Mouse (Mus musculus) neural tube, embryonic 12.5 days (tissue): ENCODE results near the gene Rabepk. TPM values are rescaled to one million over a fixed set of nuclear protein-coding genes. Genes with fewer than 3 reads are reported as not detected.
"Not testable (repeated sequence)": the region's sequence is repeated elsewhere in the genome, so short reads cannot be mapped to it uniquely, and the experiment has no call there.

ENCODE experiments used
- ATAC-seq: fragments of 200-750 bp; cut with Nextera tagmentation; 2 replicates; pipeline ENCODE4 v1.8.0; 2017; ENCODE audit warnings: low read depth, mild to moderate bottlenecking, moderate TSS enrichment, moderate library complexity; ENCODE audit not compliant: low FRiP score
- H3K27ac ChIP-seq: fragments of 300-500 bp; sonication (generic); 2 replicates; pipeline ENCODE4 v1.5.1; 2016
- H3K27me3 ChIP-seq: fragments of 300-500 bp; sonication (generic); replicated peaks from 2 replicates; pipeline ENCODE4 v1.6.1; 2016; ENCODE audit warnings: mild to moderate bottlenecking
- H3K36me3 ChIP-seq: fragments of 300-500 bp; sonication (generic); 2 replicates; pipeline ENCODE4 v1.6.1; 2016; ENCODE audit warnings: mild to moderate bottlenecking
- H3K4me1 ChIP-seq: fragments of 300-500 bp; sonication (generic); 2 replicates; pipeline ENCODE4 v1.6.1; 2016
- H3K4me2 ChIP-seq: fragments of 300-500 bp; sonication (generic); replicated peaks from 2 replicates; pipeline ENCODE4 v1.6.1; 2016; ENCODE audit warnings: mild to moderate bottlenecking
- H3K4me3 ChIP-seq: fragments of 300-500 bp; sonication (generic); 2 replicates; pipeline ENCODE4 v1.5.1; 2016
- H3K9ac ChIP-seq: fragments of 300-500 bp; sonication (generic); 2 replicates; pipeline ENCODE4 v1.6.1; 2016; ENCODE audit warnings: mild to moderate bottlenecking
- H3K9me3 ChIP-seq: fragments of 300-500 bp; sonication (generic); 2 replicates; pipeline ENCODE4 v1.6.1; 2016; ENCODE audit warnings: mild to moderate bottlenecking
- WGBS: fragments of 180-500 bp; shearing (Covaris S2); methylation state at CpG from one replicate; pipeline ENCODE4 v1.1.7; 2016; 5-methylcytosine and 5-hydroxymethylcytosine counted together
- polyA plus RNA-seq: library from polyadenylated mRNA; unstranded; fragments of >200 nt; fragmentation: Nextera tagmentation; extraction: Ambion mirVana; gene quantifications from 2 replicates; pipeline ENCODE4 v1.2.1, GENCODE M21; 2016

The Rabepk gene
- polyA plus RNA-seq, 1 experiment from 2014 or later: 20.4 TPM

- H3K9ac ChIP-seq: peak overlapping the region; percentile 72
- not testable (repeated sequence) for H3K9me3 ChIP-seq, H3K27me3 ChIP-seq, H3K36me3 ChIP-seq
- peak overlapping the region; percentile 83 for H3K27ac ChIP-seq
- H3K4me3 ChIP-seq: peak overlapping the region; percentile 63
- ATAC-seq: peak; percentile 67
- WGBS: under 1% methylated on average over 31 of the region's 32 CpGs
- H3K4me2 ChIP-seq: peak overlapping the region; percentile 79
- H3K4me1 ChIP-seq: peaks cover 15% of the 10 kb centered on the region
These were observed 3.0 kb upstream of the Rabepk start for GRCm38 (mm10) chr2:34802565-34803245.

DNA sequence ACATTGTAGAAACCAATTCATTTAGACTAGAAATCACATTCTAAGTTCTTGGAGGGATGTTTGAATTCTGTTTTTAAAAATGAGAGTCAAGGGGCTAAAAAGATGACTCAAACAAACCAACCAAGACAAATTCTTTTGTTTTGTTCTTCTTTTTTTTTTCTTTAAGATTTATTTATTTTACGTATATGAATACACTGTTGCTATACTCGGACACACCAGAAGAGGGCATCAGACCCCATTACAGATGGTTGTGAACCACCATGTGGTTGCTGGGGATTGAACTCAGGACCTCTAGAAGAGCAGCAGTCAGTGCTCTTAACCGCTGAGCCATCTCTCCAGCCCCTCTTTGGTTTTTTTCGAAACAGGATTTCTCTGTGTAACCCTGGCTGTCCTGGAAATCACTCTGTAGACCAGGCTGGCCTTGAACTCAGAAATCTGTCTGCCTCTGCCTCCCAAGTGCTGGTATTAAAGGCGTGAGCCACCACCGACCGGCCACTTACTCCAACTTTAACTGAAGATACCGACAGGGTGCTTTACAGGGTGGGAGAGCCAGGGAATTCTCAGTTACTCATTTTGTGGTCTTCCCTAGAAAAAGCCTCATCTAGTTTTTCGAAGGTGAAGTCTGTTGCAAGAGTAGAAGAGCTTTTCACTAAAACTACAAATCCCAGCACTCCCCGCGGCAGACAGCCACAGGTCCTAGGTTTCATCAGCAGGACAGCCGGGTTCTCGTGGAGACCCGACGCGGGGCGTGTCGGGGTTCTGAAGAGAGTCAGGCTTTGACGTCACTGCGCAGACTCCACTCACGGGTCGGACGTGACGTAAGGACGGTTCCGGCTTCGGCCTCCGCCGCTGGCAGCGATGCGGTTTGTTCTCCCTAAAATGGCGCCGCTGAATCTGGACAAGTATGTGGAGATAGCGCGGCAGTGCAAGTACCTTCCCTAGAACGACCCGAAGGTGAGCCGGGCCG is 2.1 kb upstream of the Rabepk start:
- ATAC-seq: peak; percentile 96

DNA sequence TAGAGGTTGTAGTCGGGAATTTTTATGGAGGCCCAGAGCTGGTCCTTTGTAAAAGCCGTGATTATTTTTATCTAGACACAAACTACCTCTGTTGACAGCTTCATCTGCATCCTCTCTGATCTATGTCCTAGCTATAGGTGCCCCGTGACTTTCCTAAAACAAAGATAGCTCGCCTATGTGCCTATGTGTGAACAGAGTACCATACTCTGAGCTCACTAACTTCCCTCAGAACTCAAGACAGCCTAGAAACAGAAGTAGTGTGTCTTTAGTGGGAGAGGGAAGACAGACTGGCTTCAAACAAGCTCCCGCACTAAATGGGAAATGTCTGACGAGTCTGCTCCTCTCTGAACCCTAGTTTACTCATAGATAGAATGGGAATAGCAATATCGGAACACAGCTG is 659 bp upstream of the Rabepk start:
- no peak for ATAC-seq
- 80% methylated on average over 7 of the region's 7 CpGs for WGBS
- H3K27ac ChIP-seq: no peak overlapping the region
- H3K9ac ChIP-seq: no peak overlapping the region
- no peaks in the 10 kb centered on the region for H3K36me3 ChIP-seq
- H3K4me3 ChIP-seq: no peak overlapping the region
- peaks cover 15% of the 10 kb centered on the region for H3K4me1 ChIP-seq
- H3K4me2 ChIP-seq: peak overlapping the region; percentile 85; the same call in 1 of the 2 replicates
- no peaks in the 10 kb centered on the region for H3K9me3 ChIP-seq
- H3K27me3 ChIP-seq: no peaks in the 10 kb centered on the region

More for the DNA sequence above, 2.1 kb upstream of the Rabepk start:
- peak overlapping the region; percentile 40 for H3K4me2 ChIP-seq
- peaks cover under 1% of the 10 kb centered on the region; the same call in 1 of the 2 replicates for H3K36me3 ChIP-seq
- peak overlapping the region; percentile 63 for H3K4me3 ChIP-seq
- no peaks in the 10 kb centered on the region for H3K27me3 ChIP-seq
- H3K9me3 ChIP-seq: no peaks in the 10 kb centered on the region
- H3K4me1 ChIP-seq: peaks cover 15% of the 10 kb centered on the region
- WGBS: 5% methylated on average over 39 of the region's 39 CpGs
- H3K9ac ChIP-seq: peak overlapping the region; percentile 72
- peak overlapping the region; percentile 83 for H3K27ac ChIP-seq

DNA sequence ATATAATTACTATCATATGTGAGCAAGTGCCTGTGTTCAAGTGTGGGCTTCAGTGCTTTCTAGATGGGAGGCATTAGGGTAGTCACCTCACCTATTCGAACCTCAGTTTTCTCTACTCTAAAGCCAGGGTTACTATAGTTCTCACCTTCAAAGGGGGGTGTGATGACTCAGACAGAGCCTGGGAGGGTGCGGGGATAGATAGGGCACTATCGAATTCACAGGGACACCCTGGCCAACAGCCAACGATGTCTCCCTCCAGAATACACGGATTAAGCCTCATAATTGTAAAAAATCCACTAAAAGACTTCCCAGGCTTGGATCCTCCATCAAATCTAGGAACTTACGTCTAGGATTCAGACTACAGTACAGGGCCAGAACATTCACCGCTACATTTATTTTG is 4.3 kb downstream of the Rabepk start:
- peaks cover 12% of the 10 kb centered on the region for H3K36me3 ChIP-seq
- peaks cover 10% of the 10 kb centered on the region for H3K4me1 ChIP-seq
- ATAC-seq: no peak
- H3K4me2 ChIP-seq: no peak overlapping the region
- H3K27me3 ChIP-seq: no peaks in the 10 kb centered on the region
- no peak overlapping the region for H3K4me3 ChIP-seq
- H3K27ac ChIP-seq: no peak overlapping the region
- H3K9ac ChIP-seq: no peak overlapping the region
- WGBS: 97% methylated on average over 7 of the region's 7 CpGs
- H3K9me3 ChIP-seq: no peaks in the 10 kb centered on the region

GRCm38 (mm10) chr2:34794511-34794910 is 5.2 kb downstream of the Rabepk start:
- WGBS: 89% methylated on average over 2 of the region's 2 CpGs
- no peak overlapping the region for H3K4me2 ChIP-seq
- no peaks in the 10 kb centered on the region for H3K9me3 ChIP-seq
- no peaks in the 10 kb centered on the region for H3K27me3 ChIP-seq
- no peak overlapping the region for H3K4me3 ChIP-seq
- H3K9ac ChIP-seq: no peak overlapping the region
- no peak overlapping the region for H3K27ac ChIP-seq
- peaks cover 7% of the 10 kb centered on the region; the same call in 1 of the 2 replicates for H3K4me1 ChIP-seq
- no peak for ATAC-seq
- peaks cover 17% of the 10 kb centered on the region for H3K36me3 ChIP-seq

DNA sequence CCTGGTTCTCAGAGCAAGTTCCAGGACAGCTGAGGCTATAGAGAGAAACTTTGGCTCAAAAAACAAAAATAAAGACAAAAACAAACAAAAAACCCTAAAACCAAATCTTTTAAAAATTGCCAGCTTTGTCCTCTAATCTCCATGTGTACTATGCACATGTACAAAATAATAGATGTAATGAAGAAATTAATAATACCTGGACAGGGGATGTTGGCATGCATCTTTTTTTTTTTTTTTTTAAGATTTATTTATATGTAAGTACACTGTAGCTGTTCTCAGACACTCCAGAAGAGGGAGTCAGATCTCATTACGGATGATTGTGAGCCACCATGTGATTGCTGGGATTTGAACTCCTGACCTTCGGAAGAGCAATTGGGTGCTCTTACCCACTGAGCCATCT is 7.2 kb downstream of the Rabepk start:
- H3K4me2 ChIP-seq, H3K9ac ChIP-seq, H3K4me3 ChIP-seq, H3K27me3 ChIP-seq, H3K27ac ChIP-seq, H3K9me3 ChIP-seq, ATAC-seq, H3K4me1 ChIP-seq: not testable (repeated sequence)
- H3K36me3 ChIP-seq: peaks cover 17% of the 10 kb centered on the region
- WGBS: 95% methylated on average over 2 of the region's 2 CpGs

- Histone ChIP-seq H3K4me2 (no peak overlapping the region), H3K27me3 (no peaks in the 10 kb centered on the region), H3K4me1 (no peaks in the 10 kb centered on the region), H3K9me3 (no peaks in the 10 kb centered on the region), H3K36me3 (peaks cover 27% of the 10 kb centered on the region), H3K9ac (no peak overlapping the region), H3K4me3 (no peak overlapping the region), H3K27ac (no peak overlapping the region)
- 95% methylated on average over 8 of the region's 8 CpGs for WGBS
- ATAC-seq: no peak
These were observed 9.4 kb downstream of the Rabepk start for GRCm38 (mm10) chr2:34790282-34790681.

DNA sequence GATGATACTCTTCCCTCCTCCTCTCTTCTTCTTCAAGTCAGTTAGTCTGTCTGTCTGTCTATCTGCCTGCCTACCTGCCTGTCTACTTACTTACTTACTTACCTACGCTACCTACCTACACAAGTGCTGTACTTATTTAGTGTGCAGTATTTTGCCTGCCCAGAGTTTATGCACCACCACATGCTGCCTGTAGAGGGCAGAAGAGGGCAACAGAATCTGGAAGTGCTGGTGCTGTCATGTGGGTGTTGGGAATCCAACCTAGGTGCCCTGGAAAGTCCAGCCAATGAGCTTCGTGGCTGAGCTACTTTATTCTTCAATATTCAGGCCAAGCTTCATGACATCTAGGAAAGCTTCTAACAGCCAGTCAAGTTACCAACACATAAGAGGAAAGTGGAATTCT is 15.6 kb downstream of the Rabepk start:
- WGBS: 89% methylated on average over 2 of the region's 2 CpGs
- H3K4me2 ChIP-seq: no peak overlapping the region
- no peaks in the 10 kb centered on the region for H3K27me3 ChIP-seq
- H3K27ac ChIP-seq: no peak overlapping the region
- no peak for ATAC-seq
- H3K9me3 ChIP-seq: no peaks in the 10 kb centered on the region
- no peak overlapping the region for H3K9ac ChIP-seq
- H3K4me3 ChIP-seq: no peak overlapping the region
- peaks cover 45% of the 10 kb centered on the region for H3K36me3 ChIP-seq
- H3K4me1 ChIP-seq: no peaks in the 10 kb centered on the region

- H3K36me3 ChIP-seq: peaks cover 50% of the 10 kb centered on the region
- no peak overlapping the region for H3K4me3 ChIP-seq
- no peaks in the 10 kb centered on the region for H3K27me3 ChIP-seq
- no peak for ATAC-seq
- H3K27ac ChIP-seq: no peak overlapping the region
- no peak overlapping the region for H3K9ac ChIP-seq
- H3K4me2 ChIP-seq: no peak overlapping the region
- H3K4me1 ChIP-seq: no peaks in the 10 kb centered on the region
- H3K9me3 ChIP-seq: no peaks in the 10 kb centered on the region
- 93% methylated on average over 14 of the region's 14 CpGs for WGBS
These were observed 16.4 kb downstream of the Rabepk start for GRCm38 (mm10) chr2:34783064-34784020.

- Histone ChIP-seq H3K36me3 (peaks cover 66% of the 10 kb centered on the region), H3K4me2 (peak overlapping the region; percentile 64)
These were observed 22.4 kb downstream of the Rabepk start for GRCm38 (mm10) chr2:34777237-34777868.

DNA sequence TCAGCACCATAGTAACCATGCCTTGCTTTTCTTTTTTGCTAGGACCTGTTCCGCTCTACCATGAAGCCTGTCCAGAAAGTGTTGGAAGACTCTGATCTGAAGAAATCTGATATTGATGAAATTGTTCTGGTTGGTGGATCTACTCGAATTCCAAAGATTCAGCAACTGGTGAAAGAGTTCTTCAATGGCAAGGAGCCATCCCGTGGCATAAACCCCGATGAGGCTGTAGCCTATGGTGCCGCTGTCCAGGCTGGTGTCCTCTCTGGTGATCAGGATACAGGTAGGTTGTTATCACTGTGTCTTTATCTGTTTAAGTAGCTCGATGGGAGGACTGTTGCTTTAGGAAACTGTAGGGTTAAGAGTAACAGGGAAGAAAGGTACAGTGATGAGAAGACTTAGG is 25.2 kb downstream of the Rabepk start:
- no peak overlapping the region for H3K4me3 ChIP-seq
- H3K27me3 ChIP-seq: no peaks in the 10 kb centered on the region
- H3K27ac ChIP-seq: no peak overlapping the region
- peaks cover 50% of the 10 kb centered on the region for H3K4me1 ChIP-seq
- no peak for ATAC-seq
- peaks cover 61% of the 10 kb centered on the region for H3K36me3 ChIP-seq
- peak overlapping the region; percentile 64 for H3K4me2 ChIP-seq
- WGBS: 96% methylated on average over 6 of the region's 6 CpGs
- no peaks in the 10 kb centered on the region for H3K9me3 ChIP-seq
- 0 out of 2 replicates have a peak overlapping the region, but pooled peaks have one; percentile 5 for H3K9ac ChIP-seq

More at GRCm38 (mm10) chr2:34777237-34777868, 22.4 kb downstream of the Rabepk start:
- Histone ChIP-seq H3K9me3 (no peaks in the 10 kb centered on the region), H3K4me1 (peaks cover 44% of the 10 kb centered on the region), H3K27ac (no peak overlapping the region), H3K9ac (no peak overlapping the region), H3K4me3 (no peak overlapping the region), H3K27me3 (no peaks in the 10 kb centered on the region)
- no peak for ATAC-seq
- WGBS: 58% methylated on average over 1 of the region's 1 CpGs
